Mouse (Mus musculus): Measurements from ENCODE around the gene Rasl11b. TPM values are rescaled to one million over a fixed set of nuclear protein-coding genes. Genes with fewer than 3 reads are reported as not detected.

The Rasl11b gene
- polyA plus RNA-seq, 2 experiments from 2014 or later: 2.7 to 4.0 TPM

DNA sequence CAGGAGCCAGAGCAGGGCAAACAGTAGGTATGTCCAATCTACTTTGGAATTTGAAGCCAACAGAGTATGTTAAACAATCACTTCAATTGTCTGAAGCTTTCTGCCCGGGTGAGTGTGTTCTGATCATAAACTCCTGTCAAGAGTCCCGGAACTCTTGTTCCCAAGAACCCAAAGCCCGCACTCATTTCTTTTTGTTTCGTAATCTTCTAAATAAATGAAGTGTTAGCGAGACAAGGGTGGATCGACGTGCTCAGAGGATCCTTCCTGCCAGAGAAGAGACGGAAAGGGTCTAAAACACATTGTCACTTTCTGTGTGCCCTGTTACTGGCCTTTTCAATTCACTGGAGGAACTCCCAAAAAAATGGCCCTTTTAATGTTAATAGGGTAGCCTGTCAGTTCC, 6.2 kb upstream of the Rasl11b start:
- ATAC-seq: no peak

- no peak for ATAC-seq
These were observed 5.5 kb upstream of the Rasl11b start for GRCm38 (mm10) chr5:74189484-74190160.

- ATAC-seq: no peak
These were observed 5.0 kb upstream of the Rasl11b start for GRCm38 (mm10) chr5:74190161-74190491.

DNA sequence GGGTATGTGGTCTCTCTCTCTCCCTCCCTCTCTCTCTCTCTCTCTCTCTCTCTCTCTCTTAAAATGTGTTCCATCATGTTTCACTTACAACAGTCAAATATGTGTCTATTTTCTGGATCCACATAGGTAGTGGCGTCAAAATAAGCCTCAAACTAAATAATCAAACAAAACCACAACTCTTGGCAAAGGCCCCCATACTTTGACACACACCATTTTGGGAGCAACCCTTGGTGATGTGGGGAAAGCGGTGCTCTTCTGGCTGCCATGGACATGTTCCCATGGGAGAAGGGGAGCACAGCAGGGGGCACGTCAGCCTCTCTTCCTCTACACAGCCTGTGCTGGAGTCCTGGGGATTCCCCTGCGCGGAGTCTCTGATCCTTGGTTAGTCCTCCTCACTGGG, 4.2 kb upstream of the Rasl11b start:
- no peak for ATAC-seq

DNA sequence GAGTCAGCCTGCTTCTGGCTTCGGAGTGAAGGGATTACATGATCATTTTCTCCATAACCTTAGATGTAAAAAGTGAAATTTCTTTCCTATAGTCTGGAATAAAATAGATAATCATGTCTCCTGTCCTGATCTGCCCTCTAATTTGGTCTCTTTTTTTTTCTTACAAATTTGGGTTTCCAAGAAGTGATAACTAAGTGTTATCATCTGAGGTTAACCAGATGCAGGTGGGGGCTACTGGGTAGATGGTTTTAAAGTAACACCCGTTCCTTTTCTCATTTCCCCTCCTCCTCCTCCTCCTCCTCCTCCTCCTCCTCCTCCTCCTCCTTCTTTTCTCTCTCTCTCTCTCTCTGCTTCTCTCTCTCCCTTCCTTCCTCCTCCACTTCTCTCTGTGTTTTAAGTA, 2.1 kb upstream of the Rasl11b start:
- no peak for ATAC-seq

GRCm38 (mm10) chr5:74193626-74194025, 1.5 kb upstream of the Rasl11b start:
- no peak for ATAC-seq

GRCm38 (mm10) chr5:74194027-74194840, 852 bp upstream of the Rasl11b start:
- ATAC-seq: no peak

DNA sequence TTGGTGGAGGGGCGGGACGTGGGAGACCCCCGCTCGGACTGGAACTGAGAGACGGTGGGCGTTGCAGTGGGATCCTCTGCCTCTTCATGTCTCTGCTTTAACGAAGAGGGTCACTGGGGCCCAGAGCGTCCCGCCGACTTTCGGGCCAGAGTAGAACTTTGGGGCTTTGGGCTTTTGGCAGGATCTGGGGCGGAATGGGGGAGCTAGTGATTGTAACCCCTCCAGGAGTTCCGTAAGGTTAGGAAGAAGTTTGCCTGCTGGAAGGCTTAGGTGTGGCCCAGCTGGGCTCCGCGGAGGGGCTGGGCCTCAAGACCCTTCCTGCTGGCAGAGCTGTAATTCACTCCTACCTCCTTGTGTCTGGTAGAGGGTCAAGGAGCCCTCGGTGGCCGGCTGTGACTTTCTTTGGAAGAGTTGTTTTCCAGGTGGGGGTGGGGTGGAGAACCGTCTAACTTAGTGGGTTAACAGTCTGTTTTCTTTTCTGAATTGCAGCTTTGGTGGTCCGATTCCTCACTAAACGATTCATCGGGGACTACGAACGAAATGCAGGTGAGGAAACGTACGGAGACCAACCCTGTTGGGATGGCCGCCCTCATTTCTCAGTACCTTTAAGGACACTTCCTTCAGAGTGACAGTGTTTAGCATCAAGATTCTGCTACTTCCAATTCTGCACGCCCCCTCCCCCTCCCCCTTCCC, 674 bp downstream of the Rasl11b start:
- ATAC-seq: no peak

DNA sequence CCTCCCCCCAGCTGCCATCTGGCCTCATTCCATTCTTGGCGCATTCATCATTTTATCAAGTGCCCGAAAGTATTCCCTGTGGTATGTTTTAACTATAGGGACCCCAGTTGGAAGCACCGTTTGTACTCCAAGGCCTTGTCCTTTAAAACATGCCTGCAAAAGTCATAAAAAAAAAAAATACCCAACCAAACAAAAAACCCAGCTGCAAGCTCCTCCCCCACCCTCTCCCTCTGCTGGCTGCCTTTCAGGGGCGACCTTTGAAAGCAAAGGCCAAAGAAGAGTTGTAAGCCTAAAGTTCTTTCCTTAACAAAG, 1.2 kb downstream of the Rasl11b start:
- ATAC-seq: no peak

- no peak for ATAC-seq
These were observed 2.6 kb downstream of the Rasl11b start for GRCm38 (mm10) chr5:74197541-74198330.

DNA sequence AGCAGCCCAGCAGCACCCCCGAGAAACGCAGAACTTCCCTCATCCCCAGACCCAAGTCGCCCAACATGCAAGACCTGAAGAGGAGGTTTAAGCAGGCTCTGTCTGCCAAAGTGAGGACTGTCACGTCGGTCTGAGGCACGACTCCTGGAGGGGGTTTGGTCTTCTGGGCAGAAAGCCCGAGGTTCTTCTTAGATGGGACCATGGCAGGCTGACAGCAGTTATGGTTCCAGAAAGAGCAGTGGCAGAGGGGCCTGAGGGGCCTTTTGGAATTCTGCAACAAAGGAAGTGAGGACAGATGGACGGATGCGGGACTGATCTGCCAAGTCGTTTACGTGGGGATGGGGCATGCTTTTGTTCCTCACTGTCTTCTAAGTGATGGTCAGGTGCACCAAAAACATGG, 3.4 kb downstream of the Rasl11b start:
- ATAC-seq: no peak

DNA sequence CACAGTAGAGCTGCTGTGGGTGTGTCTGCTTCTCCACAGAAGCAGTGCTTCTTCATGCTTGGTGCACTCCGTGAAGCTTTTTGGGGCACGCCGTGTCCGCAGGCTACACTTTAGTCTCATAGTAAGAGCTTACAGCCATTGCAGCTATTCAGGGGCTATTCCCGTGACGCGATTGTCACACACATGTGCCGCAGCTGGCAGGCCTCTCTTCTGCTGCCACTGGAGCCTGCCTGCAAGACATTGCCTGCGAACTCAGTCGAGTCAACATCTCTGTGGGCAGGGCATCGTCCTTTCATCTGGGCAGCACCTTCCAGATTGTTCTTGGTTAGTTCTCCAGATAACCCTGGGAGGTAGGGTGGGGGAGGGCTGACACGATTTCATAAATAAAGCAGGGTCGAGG, 4.7 kb downstream of the Rasl11b start:
- ATAC-seq: no peak

GRCm38 (mm10) chr5:74200481-74200880, 5.4 kb downstream of the Rasl11b start:
- ATAC-seq: peak; percentile 94

DNA sequence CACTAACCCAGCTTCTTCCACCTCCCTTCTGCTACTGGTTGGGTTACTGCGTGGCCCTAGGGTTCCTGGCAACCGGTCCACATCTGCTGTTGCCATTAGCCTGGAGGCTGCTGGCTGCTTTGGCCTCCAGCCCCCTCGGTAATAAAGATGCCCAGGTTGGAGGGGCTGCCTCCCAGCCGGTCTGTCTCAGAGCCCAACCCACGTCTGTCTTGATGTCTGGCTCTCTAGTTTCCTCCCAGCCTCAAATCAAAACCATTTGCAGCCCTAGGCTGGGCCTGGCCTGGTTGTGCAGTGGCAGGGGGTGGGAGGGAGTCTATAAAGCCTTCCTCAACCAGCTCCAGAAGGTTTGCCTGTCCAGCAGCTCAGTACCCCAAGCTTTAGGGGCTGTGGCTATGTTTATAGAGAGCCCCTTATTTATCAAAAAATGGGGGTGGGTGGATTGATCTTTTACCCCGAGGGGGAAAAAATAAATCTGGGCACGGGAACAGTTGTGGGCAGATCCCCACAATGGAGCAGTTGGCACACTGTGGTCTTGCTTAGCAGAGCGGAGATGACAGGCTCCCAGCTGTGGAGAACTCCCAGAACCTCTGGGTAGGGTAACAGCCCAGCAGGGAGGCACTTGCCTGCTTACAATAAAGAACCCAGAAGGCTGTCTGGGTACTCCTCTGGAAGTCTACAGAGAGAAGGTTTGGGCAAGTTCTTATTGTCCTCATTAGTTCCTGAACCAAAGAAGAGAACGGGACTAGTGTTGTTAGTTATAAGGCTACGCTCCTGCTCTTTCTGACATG, 6.7 kb downstream of the Rasl11b start:
- no peak for ATAC-seq

- ATAC-seq: no peak
These were observed 7.4 kb downstream of the Rasl11b start for GRCm38 (mm10) chr5:74202515-74202914.

GRCm38 (mm10) chr5:74204465-74204864, 9.4 kb downstream of the Rasl11b start:
- no peak for ATAC-seq

DNA sequence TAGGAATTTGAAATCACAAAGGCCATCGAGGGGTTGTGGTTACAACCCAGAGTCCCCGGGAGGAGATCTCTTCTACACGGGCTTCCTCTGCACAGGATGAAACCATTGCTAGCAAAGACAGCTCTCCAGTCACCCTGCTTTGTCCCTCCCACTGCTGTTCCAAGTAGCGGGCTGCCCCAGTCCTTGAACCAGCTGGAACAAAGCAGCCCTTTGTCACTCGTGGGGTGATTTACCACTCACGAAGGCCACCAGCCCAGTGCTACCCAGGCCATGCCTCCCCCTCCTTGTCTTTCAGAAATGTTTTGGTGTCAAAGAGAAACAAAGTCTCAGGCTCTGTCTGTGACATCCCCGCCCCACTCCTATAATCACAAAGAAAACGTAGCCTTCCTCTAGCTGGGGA, 10.4 kb downstream of the Rasl11b start:
- ATAC-seq: no peak

DNA sequence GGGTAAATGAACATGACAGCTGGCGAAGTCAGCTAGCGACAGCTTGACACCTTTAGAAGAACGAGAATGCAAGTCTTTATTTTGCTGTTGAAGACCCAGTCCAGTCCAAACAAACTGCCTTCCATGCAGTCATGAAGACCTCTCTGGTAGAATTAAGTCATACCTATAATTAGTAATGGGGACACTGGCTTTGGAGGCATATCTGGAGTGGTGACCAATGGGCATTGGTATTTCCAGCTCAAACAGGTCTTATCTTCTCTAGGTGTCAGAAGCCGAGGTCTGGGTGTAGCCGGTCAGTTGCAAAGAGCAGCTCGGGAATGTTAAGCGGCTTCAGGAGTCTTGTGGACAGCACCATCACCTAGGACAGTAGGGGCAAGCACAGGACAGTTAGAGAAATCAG, 11.0 kb downstream of the Rasl11b start:
- ATAC-seq: no peak

DNA sequence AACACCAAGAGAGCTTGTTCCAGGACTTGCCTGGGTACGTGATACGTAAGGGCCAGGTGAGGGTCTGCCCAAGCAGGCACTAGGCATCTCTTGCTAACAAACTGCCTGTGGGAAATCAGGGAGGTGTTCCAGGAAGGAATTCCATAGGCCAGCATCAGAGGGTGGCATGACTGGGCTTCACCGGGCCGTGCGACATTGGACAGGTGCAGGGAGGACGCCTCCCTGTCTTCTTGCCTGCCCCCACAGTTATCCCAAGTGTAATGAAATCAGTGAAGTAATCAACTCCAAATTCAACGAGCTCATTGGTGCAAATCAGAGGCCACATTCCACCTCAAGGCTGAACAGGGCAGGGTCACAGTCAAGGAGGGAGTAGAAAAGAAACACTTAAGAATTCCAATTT, 11.6 kb downstream of the Rasl11b start:
- no peak for ATAC-seq

GRCm38 (mm10) chr5:74207209-74207608, 12.1 kb downstream of the Rasl11b start:
- ATAC-seq: no peak

GRCm38 (mm10) chr5:74208438-74208837, 13.4 kb downstream of the Rasl11b start:
- ATAC-seq: no peak

DNA sequence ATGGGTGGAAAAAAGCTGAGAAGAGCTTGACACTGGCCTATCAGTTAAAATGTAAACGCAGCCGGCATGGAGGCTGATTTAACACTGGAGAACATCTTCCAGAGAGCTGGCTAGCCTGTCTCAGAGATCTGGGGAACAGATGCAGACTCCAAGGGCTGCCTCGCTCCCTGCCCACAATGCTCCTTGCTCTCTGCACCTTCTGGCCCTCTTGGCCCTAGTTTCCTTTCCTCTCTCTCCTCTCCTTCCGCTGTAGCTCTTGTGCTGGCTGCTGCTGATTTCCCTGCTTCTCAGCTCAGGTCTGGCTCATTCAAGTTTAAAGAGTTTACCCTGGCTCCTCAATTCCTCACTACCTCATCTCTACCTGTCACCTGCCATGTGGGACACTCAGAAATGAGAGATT, 14.6 kb downstream of the Rasl11b start:
- ATAC-seq: no peak
